Mouse (Mus musculus): ENCODE data around the gene Gm28035. TPM values are rescaled to one million over a fixed set of nuclear protein-coding genes. Genes with fewer than 3 reads are reported as not detected.

Gene Gm28035
- polyA plus RNA-seq, 1 experiment = 0.91 TPM

DNA sequence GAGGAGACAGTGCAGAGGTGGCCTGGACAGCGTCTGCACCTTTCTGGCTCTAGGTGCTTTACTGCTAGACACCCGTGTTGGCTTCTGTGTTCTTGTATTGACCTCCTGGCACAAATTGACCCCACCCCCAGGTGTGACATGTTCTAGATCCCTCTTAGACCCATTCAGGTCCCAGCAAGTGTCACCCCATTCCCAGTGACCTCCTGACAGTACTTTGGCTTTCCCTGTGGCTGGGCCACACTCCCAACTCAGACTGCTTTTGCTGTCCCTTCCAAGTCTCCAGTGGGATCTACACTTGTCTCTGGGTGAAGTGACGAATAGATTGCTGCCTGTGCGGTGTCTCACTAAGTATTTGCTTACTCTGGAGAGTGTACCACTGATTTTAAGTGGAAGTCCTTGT is 33.0 kb upstream of the Gm28035 start:
- TF ChIP-seq POLR2A (IDR thresholded peaks at IDR 0.05; ENCODE audit: borderline replicate concordance, low read depth, low read length) (no peak), CTCF (IDR thresholded peaks at IDR 0.05; ENCODE audit: low read depth, low read length) (no peak)
- Histone ChIP-seq H3K4me3 (ENCODE audit: insufficient read depth, low read length) (no peak overlapping the region), H3K4me1 (ENCODE audit: control insufficient read depth, insufficient read depth, low read length) (peaks cover 10% of the 10 kb centered on the region), H3K27ac (ENCODE audit: insufficient read depth, low read depth, low read length) (no peak overlapping the region)

DNA sequence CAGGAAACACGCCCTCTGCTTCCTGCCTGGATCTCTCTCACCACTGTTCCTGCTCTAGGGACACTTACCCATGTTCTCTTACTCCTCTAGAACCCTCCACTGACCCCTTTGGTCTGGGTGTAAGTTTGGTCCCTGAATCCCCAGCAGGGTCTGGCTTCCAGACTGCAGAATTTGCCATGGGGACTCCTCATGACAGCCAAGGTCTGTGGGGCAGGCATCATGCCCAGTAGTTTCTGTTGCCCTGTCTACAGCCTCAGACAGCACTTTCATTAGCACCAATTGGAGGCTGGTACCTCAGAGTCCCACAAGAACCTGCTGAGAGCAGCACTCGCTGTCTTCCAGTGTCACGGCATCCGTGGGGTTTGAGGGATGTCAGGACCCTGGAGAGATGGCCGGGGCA is 32.5 kb upstream of the Gm28035 start:
- Histone ChIP-seq H3K27ac (ENCODE audit: insufficient read depth, low read depth, low read length) (no peak overlapping the region), H3K4me3 (ENCODE audit: insufficient read depth, low read length) (no peak overlapping the region), H3K4me1 (ENCODE audit: control insufficient read depth, insufficient read depth, low read length) (peaks cover 15% of the 10 kb centered on the region)
- no peak for TF ChIP-seq CTCF (IDR thresholded peaks at IDR 0.05; ENCODE audit: low read depth, low read length)
- no peak for TF ChIP-seq POLR2A (IDR thresholded peaks at IDR 0.05; ENCODE audit: borderline replicate concordance, low read depth, low read length)

DNA sequence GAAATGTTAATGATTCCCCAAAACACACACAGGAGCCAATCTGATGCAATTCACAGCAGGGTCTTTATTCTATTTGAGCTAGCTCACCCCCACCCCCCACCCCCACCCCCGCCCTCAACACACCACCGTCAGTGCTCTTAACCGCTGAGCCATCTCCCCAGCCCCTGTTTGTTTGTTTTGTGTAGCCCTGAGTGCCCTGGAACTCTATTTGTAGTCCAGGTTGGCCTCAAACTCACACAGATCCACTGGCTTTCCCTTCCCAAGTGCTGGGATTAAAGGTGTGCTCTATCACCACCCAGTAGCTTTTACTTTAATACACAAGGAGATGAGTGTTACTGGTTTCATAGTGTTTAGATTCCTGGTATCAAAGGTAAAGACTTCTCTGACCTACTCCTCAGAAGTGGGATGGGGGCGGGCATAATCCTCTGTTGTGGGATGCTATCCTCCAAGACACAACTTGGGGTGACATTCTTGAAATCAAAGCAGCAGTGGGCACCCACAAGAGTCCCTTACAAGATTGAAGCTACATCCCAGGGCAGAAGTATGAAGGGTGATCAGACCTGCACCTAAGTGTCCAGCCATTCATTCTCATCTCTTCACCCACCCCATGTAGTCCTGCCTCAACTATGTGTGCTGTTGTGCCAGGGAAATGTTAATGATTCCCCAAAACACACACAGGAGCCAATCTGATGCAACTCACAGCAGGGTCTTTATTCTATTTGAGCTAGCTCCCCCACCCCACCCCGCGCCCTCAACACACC is 28.8 kb upstream of the Gm28035 start:
- Histone ChIP-seq H3K4me1 (ENCODE audit: control insufficient read depth, insufficient read depth, low read length) (peaks cover 26% of the 10 kb centered on the region), H3K4me3 (ENCODE audit: insufficient read depth, low read length) (no peak overlapping the region), H3K27ac (ENCODE audit: insufficient read depth, low read depth, low read length) (no peak overlapping the region)
- no peak for TF ChIP-seq POLR2A (IDR thresholded peaks at IDR 0.05; ENCODE audit: borderline replicate concordance, low read depth, low read length)
- TF ChIP-seq CTCF (IDR thresholded peaks at IDR 0.05; ENCODE audit: low read depth, low read length) = no peak

DNA sequence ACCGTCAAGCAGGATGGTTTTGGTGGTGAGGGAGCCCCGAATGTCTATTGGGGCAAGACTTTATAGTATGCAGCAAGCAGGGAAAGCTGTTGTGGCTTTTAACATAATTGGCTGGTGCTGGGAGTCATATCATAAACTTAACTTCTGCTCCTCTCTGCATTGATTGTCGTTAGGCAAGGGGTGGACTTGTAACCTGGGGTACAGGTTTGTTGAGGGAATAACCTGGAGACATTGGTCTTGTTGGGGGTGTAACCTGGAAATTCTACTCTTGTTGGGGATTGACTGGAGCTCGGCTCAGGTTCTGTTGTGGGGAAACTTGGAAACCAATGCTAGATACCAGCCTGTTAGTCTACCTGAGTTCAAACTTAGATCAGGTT is 28.2 kb upstream of the Gm28035 start:
- no peak overlapping the region for H3K27ac ChIP-seq (ENCODE audit: insufficient read depth, low read depth, low read length)
- H3K4me3 ChIP-seq (ENCODE audit: insufficient read depth, low read length) = no peak overlapping the region
- peaks cover 25% of the 10 kb centered on the region for H3K4me1 ChIP-seq (ENCODE audit: control insufficient read depth, insufficient read depth, low read length)
- TF ChIP-seq POLR2A (IDR thresholded peaks at IDR 0.05; ENCODE audit: borderline replicate concordance, low read depth, low read length) (no peak), CTCF (IDR thresholded peaks at IDR 0.05; ENCODE audit: low read depth, low read length) (no peak)

DNA sequence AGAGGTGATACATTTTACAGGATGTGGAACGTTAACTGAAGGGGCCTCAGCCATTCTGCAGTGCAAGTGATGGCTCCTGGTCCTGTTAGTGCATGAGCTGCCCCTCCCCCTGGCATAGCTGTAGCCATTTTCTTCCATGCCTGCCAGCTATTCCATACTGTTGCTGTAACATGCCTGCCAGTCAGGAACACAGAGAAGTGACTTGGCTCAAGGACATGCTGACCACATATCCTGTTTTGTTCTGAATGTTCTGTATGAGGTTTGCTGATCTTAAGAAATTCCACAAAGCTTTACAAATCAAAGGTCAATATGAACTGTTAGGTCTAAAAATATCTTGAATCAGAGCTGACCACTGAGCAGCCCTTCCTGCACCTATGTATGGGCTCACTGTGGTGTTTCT is 27.4 kb upstream of the Gm28035 start:
- Histone ChIP-seq H3K4me3 (ENCODE audit: insufficient read depth, low read length) (no peak overlapping the region), H3K4me1 (ENCODE audit: control insufficient read depth, insufficient read depth, low read length) (peaks cover 25% of the 10 kb centered on the region), H3K27ac (ENCODE audit: insufficient read depth, low read depth, low read length) (peak overlapping the region; percentile 75)
- TF ChIP-seq POLR2A (IDR thresholded peaks at IDR 0.05; ENCODE audit: borderline replicate concordance, low read depth, low read length) (no peak), CTCF (IDR thresholded peaks at IDR 0.05; ENCODE audit: low read depth, low read length) (no peak)

DNA sequence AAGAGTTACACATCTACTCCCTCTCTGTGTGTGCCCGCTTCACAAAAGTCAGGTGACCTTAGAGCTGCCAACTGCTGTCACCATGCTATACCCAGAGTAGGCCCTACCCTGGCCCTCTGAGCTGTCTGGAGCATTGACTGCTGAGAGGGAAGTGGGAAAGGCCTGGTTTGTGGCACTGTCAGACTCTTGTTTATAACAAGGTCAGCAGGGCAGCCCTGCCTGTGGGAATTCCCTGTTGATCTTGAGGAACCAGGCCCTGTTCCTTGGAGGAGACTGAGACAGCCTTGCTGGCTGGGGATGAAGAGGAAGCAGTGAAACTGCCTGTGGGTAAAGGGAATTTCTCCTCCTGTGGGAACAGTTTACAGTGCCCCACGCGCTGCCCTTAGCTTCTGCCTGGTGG is 25.6 kb upstream of the Gm28035 start:
- Histone ChIP-seq H3K4me3 (ENCODE audit: insufficient read depth, low read length) (no peak overlapping the region), H3K4me1 (ENCODE audit: control insufficient read depth, insufficient read depth, low read length) (peaks cover 25% of the 10 kb centered on the region), H3K27ac (ENCODE audit: insufficient read depth, low read depth, low read length) (peak overlapping the region; percentile 62)
- TF ChIP-seq CTCF (IDR thresholded peaks at IDR 0.05; ENCODE audit: low read depth, low read length) (no peak), POLR2A (IDR thresholded peaks at IDR 0.05; ENCODE audit: borderline replicate concordance, low read depth, low read length) (no peak)

DNA sequence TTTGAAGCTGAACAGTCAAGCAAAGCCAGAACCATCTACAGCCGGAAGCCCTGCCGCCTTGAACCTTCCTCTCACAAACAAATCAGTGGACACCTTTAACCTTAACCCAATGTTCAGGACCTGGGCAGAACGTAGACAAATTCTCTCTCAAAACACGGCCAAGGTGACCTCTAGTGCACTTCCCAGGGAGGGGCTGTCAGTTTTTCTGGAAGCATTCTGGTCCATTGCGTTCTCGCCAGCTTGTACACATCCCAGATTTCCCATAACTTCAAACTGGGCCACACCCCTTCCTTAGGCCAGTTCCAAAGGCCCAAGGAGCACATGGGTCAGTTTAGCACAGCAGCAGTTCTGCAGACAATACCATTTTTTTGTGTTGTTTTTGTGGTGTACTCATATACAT is 24.9 kb upstream of the Gm28035 start:
- TF ChIP-seq CTCF (IDR thresholded peaks at IDR 0.05; ENCODE audit: low read depth, low read length) (no peak), POLR2A (IDR thresholded peaks at IDR 0.05; ENCODE audit: borderline replicate concordance, low read depth, low read length) (no peak)
- H3K4me1 ChIP-seq (ENCODE audit: control insufficient read depth, insufficient read depth, low read length) = peaks cover 25% of the 10 kb centered on the region
- peak overlapping the region; percentile 62 for H3K27ac ChIP-seq (ENCODE audit: insufficient read depth, low read depth, low read length)
- H3K4me3 ChIP-seq (ENCODE audit: insufficient read depth, low read length) = no peak overlapping the region

DNA sequence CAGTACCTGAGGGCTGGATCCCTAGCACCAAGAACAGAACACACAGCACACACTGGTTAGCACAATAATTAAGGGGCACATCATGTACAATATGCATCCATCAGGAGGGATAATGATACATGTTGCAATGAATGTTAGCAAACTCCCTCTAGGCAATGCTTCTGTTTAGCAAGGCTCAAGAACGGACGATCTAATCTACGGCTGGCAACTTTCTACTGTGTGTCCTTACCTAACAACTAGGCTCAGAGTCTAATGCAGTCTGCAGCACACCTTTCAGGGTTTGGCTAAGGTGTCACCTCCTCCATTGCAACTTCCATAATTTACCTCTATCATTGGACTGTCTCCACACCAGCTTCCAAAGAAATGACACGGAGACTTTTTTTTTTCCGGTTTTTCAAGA is 24.1 kb upstream of the Gm28035 start:
- H3K4me3 ChIP-seq (ENCODE audit: insufficient read depth, low read length) = no peak overlapping the region
- no peak for TF ChIP-seq POLR2A (IDR thresholded peaks at IDR 0.05; ENCODE audit: borderline replicate concordance, low read depth, low read length)
- TF ChIP-seq CTCF (IDR thresholded peaks at IDR 0.05; ENCODE audit: low read depth, low read length) = no peak
- peaks cover 24% of the 10 kb centered on the region for H3K4me1 ChIP-seq (ENCODE audit: control insufficient read depth, insufficient read depth, low read length)
- H3K27ac ChIP-seq (ENCODE audit: insufficient read depth, low read depth, low read length) = no peak overlapping the region

DNA sequence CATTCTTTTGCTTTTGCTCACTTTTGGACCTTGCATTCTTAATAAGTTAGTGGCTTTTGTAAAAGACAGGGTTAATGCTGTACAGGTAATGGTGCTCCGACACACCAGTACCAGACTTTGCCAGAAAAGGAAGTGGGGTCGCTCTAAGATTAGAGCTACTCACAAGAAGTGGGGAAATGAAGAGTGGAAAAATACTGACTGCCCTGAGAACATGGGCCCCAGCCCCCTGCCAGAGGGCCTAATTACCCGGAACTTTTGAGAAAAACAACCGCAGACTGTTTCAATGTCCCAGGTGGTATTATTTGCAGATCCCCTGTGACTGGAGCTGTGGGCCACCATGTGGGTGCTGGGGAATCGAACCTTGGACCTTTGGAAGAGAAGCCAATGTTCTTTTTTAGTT is 4.8 kb upstream of the Gm28035 start:
- no peak for TF ChIP-seq CTCF (IDR thresholded peaks at IDR 0.05; ENCODE audit: low read depth, low read length)
- no peak for TF ChIP-seq POLR2A (IDR thresholded peaks at IDR 0.05; ENCODE audit: borderline replicate concordance, low read depth, low read length)
- Histone ChIP-seq H3K4me1 (ENCODE audit: control insufficient read depth, insufficient read depth, low read length) (peaks cover 9% of the 10 kb centered on the region), H3K4me3 (ENCODE audit: insufficient read depth, low read length) (no peak overlapping the region), H3K27ac (ENCODE audit: insufficient read depth, low read depth, low read length) (no peak overlapping the region)

DNA sequence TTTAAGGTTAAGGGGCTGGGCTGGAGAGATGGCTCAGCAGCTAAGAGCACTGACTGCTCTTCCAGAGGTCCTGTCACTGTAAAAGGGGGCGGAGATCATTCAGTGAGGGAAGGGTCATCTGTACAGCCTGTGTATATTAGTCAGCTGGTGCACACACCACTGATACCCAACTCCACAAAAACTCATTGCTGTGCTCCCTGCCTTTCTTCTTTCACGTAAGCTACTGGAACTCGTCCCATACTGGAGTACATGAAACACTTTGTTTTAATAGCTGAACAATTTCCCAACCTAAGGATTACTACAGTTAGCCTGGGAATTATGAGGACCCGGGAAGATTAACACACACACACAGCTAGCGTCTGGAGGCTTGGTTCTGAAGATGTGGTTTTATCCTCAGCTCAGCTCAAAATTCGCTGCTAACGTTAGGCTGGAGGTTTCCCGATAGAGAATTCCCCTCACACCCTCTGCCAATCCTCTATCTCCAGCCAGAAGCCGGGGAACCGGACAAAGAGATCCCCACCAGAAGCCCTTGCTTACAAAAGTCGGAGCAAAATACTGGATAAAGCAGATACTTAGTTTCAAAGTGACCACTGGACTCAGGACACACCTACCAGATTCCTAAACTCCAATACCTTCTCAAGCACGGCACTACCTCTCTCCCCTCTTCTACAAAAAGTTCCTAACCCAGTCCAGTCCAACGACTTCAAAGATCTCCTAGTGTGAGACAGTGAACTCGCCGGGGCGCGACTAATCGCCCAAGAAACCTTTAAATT is 3.8 kb upstream of the Gm28035 start:
- H3K4me1 ChIP-seq (ENCODE audit: control insufficient read depth, insufficient read depth, low read length) = peaks cover 9% of the 10 kb centered on the region
- peak overlapping the region; percentile 86 for H3K4me3 ChIP-seq (ENCODE audit: insufficient read depth, low read length)
- H3K27ac ChIP-seq (ENCODE audit: insufficient read depth, low read depth, low read length) = peak overlapping the region; percentile 36
- no peak for TF ChIP-seq CTCF (IDR thresholded peaks at IDR 0.05; ENCODE audit: low read depth, low read length)
- no peak for TF ChIP-seq POLR2A (IDR thresholded peaks at IDR 0.05; ENCODE audit: borderline replicate concordance, low read depth, low read length)

Data from bone marrow macrophage, adult 2 months (primary cell).